Mouse (Mus musculus): ENCODE measurements around the gene Myo1b. TPM values are rescaled to one million over a fixed set of nuclear protein-coding genes. Genes with fewer than 3 reads are reported as not detected.

The Myo1b gene
- total and polyA plus RNA-seq, 3 experiments = not detected

- no peaks in the 10 kb centered on the region for H3K4me1 ChIP-seq (ENCODE audit: control insufficient read depth in 1 of 2, insufficient read depth in 2 of 2, low read length in 2 of 2)
- no peak overlapping the region for H3K27ac ChIP-seq (ENCODE audit: control insufficient read depth, low read depth, low read length)
- no peaks in the 10 kb centered on the region for H3K36me3 ChIP-seq (ENCODE audit: control insufficient read depth in 1 of 2, insufficient read depth in 2 of 2, low read length in 2 of 2)
- H3K9me3 ChIP-seq (replicated peaks; ENCODE audit: insufficient read depth, low read length) = no peaks in the 10 kb centered on the region
- no peaks in the 10 kb centered on the region for H3K79me2 ChIP-seq (ENCODE audit: control insufficient read depth, insufficient read depth, low read length, poor library complexity)
- no peak overlapping the region for H3K9ac ChIP-seq (ENCODE audit: control insufficient read depth, low read depth, low read length, poor library complexity, severe bottlenecking)
- no peaks in the 10 kb centered on the region for H3K27me3 ChIP-seq (ENCODE audit: control insufficient read depth in 1 of 2, insufficient read depth in 2 of 2, low read length in 2 of 2)
- no peak for DNase-seq (ENCODE audit: low read depth, low spot score)
- no peak overlapping the region for H3K4me3 ChIP-seq (ENCODE audit: control insufficient read depth in 1 of 2, insufficient read depth in 1 of 2, low read depth in 2 of 2, low read length in 2 of 2)
- TF ChIP-seq RAD21 (IDR thresholded peaks at IDR 0.05; ENCODE audit: low read depth, low read length) (no peak), CTCF (IDR thresholded peaks at IDR 0.05 in 2 of 3, conservative IDR thresholded peaks at IDR 0.05 in 1 of 3; ENCODE audit: control insufficient read depth in 1 of 3, insufficient read depth in 1 of 3, low read depth in 2 of 3, low read length in 3 of 3, poor library complexity in 1 of 3, severe bottlenecking in 1 of 3) (no peak), E2F4 (IDR thresholded peaks at IDR 0.05; ENCODE audit: borderline replicate concordance, low read depth, low read length) (no peak), EP300 (IDR thresholded peaks at IDR 0.05; ENCODE audit: low read depth in 1 of 2, low read length in 2 of 2) (no peak), GABPA (IDR thresholded peaks at IDR 0.05; ENCODE audit: low read depth, low read length) (no peak), NELFE (IDR thresholded peaks at IDR 0.05; ENCODE audit: low read depth, low read length) (no peak)
Observed at GRCm38 (mm10) chr1:51736822-51737221, 179.0 kb downstream of the Myo1b start.

DNA sequence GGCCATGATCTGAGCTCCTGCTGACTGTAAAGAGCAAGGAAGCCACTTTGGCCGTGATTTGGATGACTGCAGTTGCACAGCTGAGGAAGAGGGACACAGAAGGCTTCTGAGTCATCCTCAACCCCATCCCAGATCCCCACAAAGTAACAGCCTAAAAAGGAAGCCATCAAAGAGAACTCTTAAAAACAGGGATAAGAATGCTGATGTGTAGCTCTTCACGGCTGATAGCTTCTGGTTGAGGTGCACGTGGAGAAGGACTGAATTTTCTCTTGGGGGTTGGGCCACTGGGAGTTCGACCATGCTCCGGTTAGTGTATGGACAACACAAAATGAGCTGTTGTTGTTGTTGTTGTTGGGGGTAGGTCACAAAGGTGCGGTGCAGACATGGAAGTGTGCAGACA is 181.2 kb downstream of the Myo1b start:
- Histone ChIP-seq H3K9ac (ENCODE audit: control insufficient read depth, low read depth, low read length, poor library complexity, severe bottlenecking) (no peak overlapping the region), H3K4me1 (ENCODE audit: control insufficient read depth in 1 of 2, insufficient read depth in 2 of 2, low read length in 2 of 2) (no peaks in the 10 kb centered on the region), H3K36me3 (ENCODE audit: control insufficient read depth in 1 of 2, insufficient read depth in 2 of 2, low read length in 2 of 2) (no peaks in the 10 kb centered on the region), H3K9me3 (replicated peaks; ENCODE audit: insufficient read depth, low read length) (no peaks in the 10 kb centered on the region), H3K79me2 (ENCODE audit: control insufficient read depth, insufficient read depth, low read length, poor library complexity) (no peaks in the 10 kb centered on the region), H3K4me3 (ENCODE audit: control insufficient read depth in 1 of 2, insufficient read depth in 1 of 2, low read depth in 2 of 2, low read length in 2 of 2) (no peak overlapping the region), H3K27me3 (ENCODE audit: control insufficient read depth in 1 of 2, insufficient read depth in 2 of 2, low read length in 2 of 2) (no peaks in the 10 kb centered on the region), H3K27ac (ENCODE audit: control insufficient read depth, low read depth, low read length) (no peak overlapping the region)
- no peak for DNase-seq (ENCODE audit: low read depth, low spot score)
- no peak for TF ChIP-seq ZMIZ1 (IDR thresholded peaks at IDR 0.05; ENCODE audit: low read depth, low read length)
- no peak for TF ChIP-seq ETS1 (IDR thresholded peaks at IDR 0.05; ENCODE audit: low read depth, low read length)
- TF ChIP-seq MAFK (IDR thresholded peaks at IDR 0.05; ENCODE audit: borderline replicate concordance, low read depth, low read length) = no peak
- TF ChIP-seq CHD1 (IDR thresholded peaks at IDR 0.05; ENCODE audit: low read depth, low read length) = no peak
- TF ChIP-seq NELFE (IDR thresholded peaks at IDR 0.05; ENCODE audit: low read depth, low read length) = no peak
- TF ChIP-seq USF1 (IDR thresholded peaks at IDR 0.05; ENCODE audit: low read depth, low read length) = no peak
- TF ChIP-seq EP300 (IDR thresholded peaks at IDR 0.05; ENCODE audit: low read depth in 1 of 2, low read length in 2 of 2) = no peak
- TF ChIP-seq GABPA (IDR thresholded peaks at IDR 0.05; ENCODE audit: low read depth, low read length) = no peak
- no peak for TF ChIP-seq SMC3 (IDR thresholded peaks at IDR 0.05; ENCODE audit: low read depth, low read length)
- no peak for TF ChIP-seq MYB (IDR thresholded peaks at IDR 0.05; ENCODE audit: low read depth, low read length)
- no peak for TF ChIP-seq CTCF (IDR thresholded peaks at IDR 0.05 in 2 of 3, conservative IDR thresholded peaks at IDR 0.05 in 1 of 3; ENCODE audit: control insufficient read depth in 1 of 3, insufficient read depth in 1 of 3, low read depth in 2 of 3, low read length in 3 of 3, poor library complexity in 1 of 3, severe bottlenecking in 1 of 3)
- TF ChIP-seq RAD21 (IDR thresholded peaks at IDR 0.05; ENCODE audit: low read depth, low read length) = no peak
- TF ChIP-seq TBP (IDR thresholded peaks at IDR 0.05; ENCODE audit: low read depth, low read length) = no peak
- TF ChIP-seq POLR2AphosphoS2 (IDR thresholded peaks at IDR 0.05; ENCODE audit: low read length) = no peak
- TF ChIP-seq MAZ (IDR thresholded peaks at IDR 0.05; ENCODE audit: low read depth, low read length) = no peak
- no peak for TF ChIP-seq ZNF384 (IDR thresholded peaks at IDR 0.05; ENCODE audit: low read depth, low read length)

All from MEL (cell line).